Mouse (Mus musculus) thymus, adult 2 months (tissue): ENCODE data around the gene Ncapd3. TPM values are rescaled to one million over a fixed set of nuclear protein-coding genes. Genes with fewer than 3 reads are reported as not detected.

ENCODE experiments used
- DNase-seq: peaks from one replicate; pipeline ENCODE4 v3.0.0; 2021
- H3K27ac ChIP-seq: fragments of 200-500 bp; 2 replicates; pipeline ENCODE4 v1.5.1; 2012; ENCODE audit warnings: low read length, control low read depth; ENCODE audit not compliant: control insufficient read depth, insufficient read depth
- H3K27me3 ChIP-seq: fragments of 200-500 bp; 2 replicates; pipeline ENCODE4 v1.6.1; 2012; ENCODE audit warnings: mild to moderate bottlenecking, low read length, moderate library complexity, mixed read lengths; ENCODE audit not compliant: control insufficient read depth, insufficient read depth
- H3K36me3 ChIP-seq: fragments of 200-500 bp; 2 replicates; pipeline ENCODE4 v1.6.1; 2012; ENCODE audit warnings: mild to moderate bottlenecking, low read length, moderate library complexity; ENCODE audit not compliant: control insufficient read depth, insufficient read depth
- H3K4me1 ChIP-seq: fragments of 200-500 bp; replicated peaks from 2 replicates; pipeline ENCODE4 v1.6.1; 2012; ENCODE audit warnings: low read length; ENCODE audit not compliant: control insufficient read depth, insufficient read depth
- H3K4me3 ChIP-seq: fragments of 200-500 bp; 2 replicates; pipeline ENCODE4 v1.5.1; 2012; ENCODE audit warnings: mild to moderate bottlenecking, low read length, control low read depth, moderate library complexity; ENCODE audit not compliant: control insufficient read depth, insufficient read depth
- CTCF ChIP-seq: fragments of 200-500 bp; IDR thresholded peaks from 2 replicates; pipeline ENCODE4 v1.5.1; 2012; ENCODE audit warnings: mild to moderate bottlenecking, control low read depth, low read length, moderate library complexity, borderline replicate concordance; ENCODE audit not compliant: control insufficient read depth, poor library complexity, insufficient read depth; ENCODE audit errors: extremely low read depth
- POLR2A ChIP-seq: fragments of 200-500 bp; IDR thresholded peaks from 2 replicates; pipeline ENCODE4 v1.6.1; 2012; ENCODE audit warnings: mild to moderate bottlenecking, low read length, control low read depth, moderate library complexity; ENCODE audit not compliant: control insufficient read depth, poor library complexity, insufficient read depth; ENCODE audit errors: extremely low read depth
- WGBS: fragments of 180-500 bp; shearing (Covaris S2); methylation state at CpG from one replicate; pipeline ENCODE4 v1.1.7; 2018; 5-methylcytosine and 5-hydroxymethylcytosine counted together
- polyA plus RNA-seq: library from polyadenylated mRNA; depleted of rRNA; stranded (reverse); fragments of >200 nt; gene quantifications from 2 replicates; pipeline ENCODE4 v1.2.3, GENCODE M21; 2012; rRNA removed

Gene Ncapd3
- 75.5 and 82.4 TPM in 2 replicates for polyA plus RNA-seq

DNA sequence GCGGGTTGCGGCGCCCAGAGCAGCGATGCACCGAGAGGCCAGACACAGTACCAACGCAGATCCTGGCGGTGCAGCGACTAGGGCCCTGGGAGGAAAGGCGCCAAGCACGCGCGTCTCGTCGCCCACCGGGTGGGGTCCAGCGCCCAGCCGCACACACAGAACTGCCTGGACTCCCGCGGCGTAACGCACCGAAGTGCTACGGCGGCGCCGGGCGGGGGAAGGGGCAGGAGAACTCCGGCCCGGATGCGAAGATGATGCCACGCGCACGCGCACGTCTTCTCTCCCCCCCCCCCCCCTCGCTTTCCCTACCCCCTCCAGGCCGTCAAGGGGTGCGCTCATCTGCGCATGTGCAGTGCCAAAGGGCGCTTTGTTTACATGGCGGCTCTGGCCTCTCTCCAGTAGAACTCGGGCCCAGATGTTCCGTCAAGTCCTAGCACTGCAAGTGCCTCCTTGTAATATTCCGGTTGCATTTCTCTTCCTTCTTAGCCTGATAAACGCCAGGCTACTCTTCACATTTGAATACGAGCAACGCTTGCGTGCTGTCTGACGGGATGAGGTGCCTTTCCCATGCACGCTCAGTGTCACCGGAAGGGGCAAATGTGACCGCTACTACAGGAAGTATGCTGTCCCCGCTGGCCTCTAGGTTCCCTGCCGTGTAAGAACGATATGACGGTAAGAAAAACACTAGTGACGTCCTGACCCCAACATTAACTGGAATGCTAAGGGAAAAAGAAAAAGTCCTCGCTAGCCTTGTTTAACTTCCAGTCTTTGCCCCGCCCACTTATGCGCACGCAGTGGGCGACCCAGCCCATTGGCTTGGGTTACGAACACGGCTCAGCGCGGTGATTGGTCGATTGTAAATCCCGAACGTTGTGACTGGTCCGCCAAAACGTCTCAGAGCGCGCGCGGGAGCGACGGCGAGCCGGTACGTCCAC, at the start of gene Ncapd3, which contains the start of gene Vps26b:
Gene Ncapd3, plus strand, starts transcription at position 348 of the 935 bp plus-strand sequence.
Gene Vps26b, minus strand, starts transcription at position 238 of the 935 bp plus-strand sequence.
- no peaks in the 10 kb centered on the region for H3K27me3 ChIP-seq
- H3K36me3 ChIP-seq = no peaks in the 10 kb centered on the region
- H3K4me3 ChIP-seq = peak within 1 kb of the TSS; percentile 64
- peaks cover 7% of the 10 kb centered on the region for H3K4me1 ChIP-seq
- peak; percentile 93 for DNase-seq
- TF ChIP-seq CTCF (no peak), POLR2A (peak; percentile 91)
- peak within 1 kb of the TSS; percentile 72 for H3K27ac ChIP-seq
- under 1% methylated on average over 73 of the region's 80 CpGs for WGBS

DNA sequence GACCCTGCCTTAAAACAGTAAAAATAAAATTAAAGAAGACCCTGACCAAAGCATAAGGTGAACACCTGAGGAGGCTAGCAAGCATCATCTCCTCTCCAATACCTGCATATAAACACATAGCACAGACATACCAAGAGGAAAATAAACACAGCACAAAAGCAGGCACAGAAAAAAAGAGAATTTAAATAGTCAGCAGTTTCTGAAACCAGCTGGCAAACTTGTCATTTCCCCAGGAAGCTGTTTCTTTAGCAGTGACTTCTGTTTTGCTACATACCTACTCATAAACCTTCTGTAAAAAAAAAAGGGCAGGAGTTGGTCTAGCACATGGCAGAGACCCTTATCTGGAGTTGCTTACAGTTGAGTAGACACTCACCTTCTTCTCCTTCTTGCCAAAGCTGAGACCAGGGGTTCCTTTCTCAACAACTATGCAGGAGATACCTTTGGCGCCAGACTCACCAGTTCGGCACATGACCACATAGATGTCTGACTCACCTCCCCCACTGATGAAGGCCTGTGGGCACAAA, 44.8 kb upstream of the Ncapd3 start:
- no peak overlapping the region for H3K4me3 ChIP-seq
- no peak for DNase-seq
- no peaks in the 10 kb centered on the region for H3K27me3 ChIP-seq
- TF ChIP-seq POLR2A = no peak
- no peak for TF ChIP-seq CTCF
- WGBS = 97% methylated on average over 2 of the region's 2 CpGs
- H3K36me3 ChIP-seq = peaks cover 8% of the 10 kb centered on the region
- no peak overlapping the region for H3K27ac ChIP-seq
- no peaks in the 10 kb centered on the region for H3K4me1 ChIP-seq

DNA sequence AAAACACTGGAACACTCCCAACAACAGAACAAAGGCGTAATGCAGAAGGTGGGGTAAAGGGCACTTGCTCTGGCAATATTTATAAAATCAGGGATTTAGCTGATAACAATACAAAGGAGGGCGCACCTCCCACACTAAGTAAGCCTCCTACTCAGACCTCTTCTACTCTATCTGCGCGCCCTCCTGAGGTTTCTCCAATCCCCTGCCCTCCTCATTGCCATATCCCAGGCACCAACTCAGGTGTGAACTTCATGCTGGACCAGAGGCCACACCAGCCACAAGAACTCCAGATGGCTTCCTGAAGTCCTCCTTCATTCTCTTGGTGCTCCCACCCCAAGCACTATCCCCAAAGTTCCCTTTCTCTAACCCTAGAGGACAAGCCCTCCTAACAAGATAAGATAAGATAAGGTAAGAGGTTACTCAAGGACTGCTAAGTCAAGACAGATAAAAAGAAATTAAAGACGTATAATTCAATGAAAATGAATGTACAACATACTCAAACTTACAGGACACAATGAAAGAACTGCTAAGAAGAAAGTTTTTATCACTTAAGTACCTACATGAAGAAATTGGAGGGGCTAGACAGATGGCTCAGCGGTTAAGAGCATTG, 44.2 kb upstream of the Ncapd3 start:
- Histone ChIP-seq H3K36me3 (peaks cover 8% of the 10 kb centered on the region), H3K4me1 (no peaks in the 10 kb centered on the region), H3K27me3 (no peaks in the 10 kb centered on the region), H3K27ac (no peak overlapping the region), H3K4me3 (no peak overlapping the region)
- DNase-seq = no peak
- 97% methylated on average over 6 of the region's 6 CpGs for WGBS
- TF ChIP-seq POLR2A = no peak

DNA sequence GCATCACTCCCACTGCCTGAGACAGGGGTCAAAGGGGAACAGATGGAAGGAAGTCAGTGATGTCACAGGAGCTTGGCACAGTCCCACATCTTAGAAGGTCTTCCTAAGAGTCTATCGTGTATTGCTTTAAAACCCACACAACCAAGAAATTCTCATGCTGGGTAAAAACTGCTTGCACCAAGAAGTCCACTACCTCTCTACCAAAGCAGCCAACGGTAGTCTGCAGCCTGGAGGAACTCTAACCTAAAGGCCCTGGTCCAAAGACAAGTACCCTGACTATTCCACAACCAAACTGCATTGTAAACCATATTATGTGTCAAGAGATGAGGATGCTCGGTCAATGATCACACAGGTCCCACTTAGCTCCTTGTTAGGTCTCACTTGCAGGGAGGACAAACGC, 39.8 kb upstream of the Ncapd3 start:
- TF ChIP-seq POLR2A (no peak), CTCF (no peak)
- no peak overlapping the region for H3K27ac ChIP-seq
- no peak for DNase-seq
- WGBS = 93% methylated on average over 4 of the region's 4 CpGs
- H3K36me3 ChIP-seq = peaks cover 14% of the 10 kb centered on the region
- H3K4me3 ChIP-seq = no peak overlapping the region
- H3K27me3 ChIP-seq = no peaks in the 10 kb centered on the region
- no peaks in the 10 kb centered on the region for H3K4me1 ChIP-seq

DNA sequence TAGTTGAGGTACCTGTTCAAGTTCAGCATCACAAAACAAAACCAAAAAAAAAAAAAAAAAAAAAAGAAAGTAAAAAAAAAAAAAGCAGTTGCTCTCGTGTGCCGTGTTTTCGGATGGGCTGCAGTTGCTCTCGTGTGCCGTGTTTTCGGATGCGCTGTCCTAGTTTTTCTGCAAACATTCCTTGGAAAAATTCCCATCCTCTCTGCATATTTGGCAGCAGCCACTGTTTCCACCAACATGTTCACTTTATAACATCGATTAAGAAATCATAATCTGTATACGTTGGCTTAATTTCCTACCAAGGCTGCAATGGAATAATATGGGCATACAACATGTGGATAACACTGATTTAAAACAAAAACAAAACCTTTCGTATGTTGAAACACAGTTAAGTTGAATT, 36.9 kb upstream of the Ncapd3 start:
- H3K4me1 ChIP-seq = no peaks in the 10 kb centered on the region
- WGBS = 93% methylated on average over 10 of the region's 10 CpGs
- no peaks in the 10 kb centered on the region for H3K27me3 ChIP-seq
- DNase-seq = no peak
- H3K27ac ChIP-seq = no peak overlapping the region
- peaks cover 14% of the 10 kb centered on the region for H3K36me3 ChIP-seq
- TF ChIP-seq POLR2A (no peak), CTCF (no peak)
- H3K4me3 ChIP-seq = no peak overlapping the region

DNA sequence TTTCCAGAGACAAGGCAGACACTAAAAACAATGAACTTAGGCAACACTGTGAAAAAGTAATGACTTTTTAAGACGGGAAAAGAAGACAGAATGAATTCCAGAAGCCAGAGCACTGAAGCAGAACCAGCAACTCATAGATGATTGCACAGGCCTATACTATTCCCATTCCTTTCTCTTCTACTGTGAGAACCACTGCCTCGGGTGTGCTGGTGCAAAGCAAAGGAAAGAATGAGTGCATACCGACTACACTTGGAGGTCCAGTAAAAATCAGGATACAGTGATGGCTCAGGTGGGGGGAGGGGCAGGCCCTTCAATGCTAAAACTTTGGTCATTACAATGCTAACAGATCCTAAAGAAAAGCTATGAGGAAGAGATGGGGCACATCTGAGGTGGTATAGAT, 36.1 kb upstream of the Ncapd3 start:
- no peaks in the 10 kb centered on the region for H3K27me3 ChIP-seq
- no peak overlapping the region for H3K27ac ChIP-seq
- no peak for DNase-seq
- H3K36me3 ChIP-seq = peaks cover 14% of the 10 kb centered on the region
- 90% methylated on average over 3 of the region's 3 CpGs for WGBS
- TF ChIP-seq POLR2A (no peak), CTCF (no peak)
- H3K4me1 ChIP-seq = no peaks in the 10 kb centered on the region
- no peak overlapping the region for H3K4me3 ChIP-seq

DNA sequence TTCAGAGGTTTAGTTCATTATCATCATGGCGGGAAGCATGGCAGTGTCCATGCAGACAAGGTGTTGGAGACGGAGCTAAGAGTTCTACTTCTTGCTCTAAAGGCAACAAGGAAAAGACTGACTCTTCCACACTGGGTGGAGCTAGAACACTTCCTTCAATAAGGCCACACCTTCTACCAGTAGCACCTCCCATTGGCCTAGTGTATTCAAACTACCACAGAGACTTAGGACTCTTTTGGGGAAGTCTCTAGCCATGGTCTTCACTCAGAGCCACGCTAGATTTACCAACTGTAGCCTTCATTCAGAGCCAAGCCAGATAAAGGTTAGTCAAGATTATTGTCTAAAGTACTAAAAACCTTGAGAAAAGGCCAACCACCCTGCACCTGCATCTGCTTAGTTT, 32.9 kb upstream of the Ncapd3 start:
- no peaks in the 10 kb centered on the region for H3K36me3 ChIP-seq
- TF ChIP-seq CTCF (no peak), POLR2A (no peak)
- H3K27ac ChIP-seq = no peak overlapping the region
- H3K4me1 ChIP-seq = no peaks in the 10 kb centered on the region
- 83% methylated on average over 3 of the region's 3 CpGs for WGBS
- DNase-seq = no peak
- no peak overlapping the region for H3K4me3 ChIP-seq
- no peaks in the 10 kb centered on the region for H3K27me3 ChIP-seq
